Mouse (Mus musculus): ENCODE results near the gene Smco2. TPM values are rescaled to one million over a fixed set of nuclear protein-coding genes. Genes with fewer than 3 reads are reported as not detected.

Gene Smco2
- polyA plus RNA-seq, 1 experiment, result not detected

DNA sequence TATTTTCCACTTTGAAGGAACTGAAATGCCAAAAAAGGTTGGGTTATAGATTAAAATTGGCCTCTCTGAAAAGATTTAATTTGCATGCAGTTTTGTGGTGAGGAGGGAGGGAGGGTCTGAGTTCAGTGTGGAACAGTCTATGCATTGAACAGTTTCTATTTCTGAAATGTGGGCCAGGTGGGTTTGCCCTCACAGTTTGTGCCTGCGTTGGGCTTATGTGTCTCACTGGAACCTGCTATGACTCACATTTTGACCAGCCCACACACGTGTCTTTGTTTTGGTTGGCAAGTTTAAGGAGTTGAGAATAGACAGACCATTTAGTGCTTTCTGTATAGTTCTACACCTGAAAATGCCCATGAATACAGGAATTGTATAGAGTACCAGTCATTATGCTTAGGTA is 44.0 kb downstream of the Smco2 start:
- H3K27me3 ChIP-seq (ENCODE audit: control insufficient read depth, insufficient read depth, low read length), result no peaks in the 10 kb centered on the region
- WGBS, result 48% methylated on average over 2 of the region's 2 CpGs
- H3K27ac ChIP-seq (ENCODE audit: insufficient read depth, low read length), result no peak overlapping the region
- H3K36me3 ChIP-seq (ENCODE audit: control insufficient read depth, insufficient read depth, low read length), result no peaks in the 10 kb centered on the region
- no peak for TF ChIP-seq POLR2A (IDR thresholded peaks at IDR 0.05; ENCODE audit: low read depth, low read length)
- TF ChIP-seq CTCF (IDR thresholded peaks at IDR 0.05; ENCODE audit: extremely low read depth, insufficient read depth, insufficient read length, insufficient replicate concordance), result no peak
- no peak for DNase-seq (ENCODE audit: low read depth in 1 of 2, low spot score in 2 of 2)
- H3K4me3 ChIP-seq (ENCODE audit: extremely low read depth, insufficient read depth, insufficient read length), result no peak overlapping the region
- no peaks in the 10 kb centered on the region for H3K4me1 ChIP-seq (ENCODE audit: control insufficient read depth, insufficient read depth, insufficient read length)

DNA sequence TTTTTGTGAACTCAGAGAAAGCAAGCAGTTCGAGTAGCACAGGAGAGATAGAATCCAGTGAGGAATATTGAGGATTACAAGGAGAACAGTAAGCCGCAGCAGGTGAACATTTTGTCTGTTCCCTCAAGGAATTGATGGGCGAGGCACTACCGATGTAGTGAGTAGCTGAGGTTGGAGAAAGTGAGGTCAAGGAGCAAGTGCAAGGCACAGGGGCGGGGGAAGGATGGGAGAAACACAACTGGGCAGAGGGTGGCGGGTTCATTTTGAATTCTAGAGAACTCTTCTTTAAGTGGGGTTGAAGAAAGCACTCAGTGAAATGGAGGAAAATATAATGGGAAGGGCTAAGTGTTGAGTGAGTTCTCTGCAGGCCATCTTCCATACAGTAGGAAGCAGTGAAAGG is 48.8 kb downstream of the Smco2 start:
- no peak for DNase-seq (ENCODE audit: low read depth in 1 of 2, low spot score in 2 of 2)
- WGBS, result 89% methylated on average over 6 of the region's 6 CpGs
- Histone ChIP-seq H3K27ac (ENCODE audit: insufficient read depth, low read length) (no peak overlapping the region), H3K4me1 (ENCODE audit: control insufficient read depth, insufficient read depth, insufficient read length) (no peaks in the 10 kb centered on the region), H3K36me3 (ENCODE audit: control insufficient read depth, insufficient read depth, low read length) (no peaks in the 10 kb centered on the region), H3K27me3 (ENCODE audit: control insufficient read depth, insufficient read depth, low read length) (no peaks in the 10 kb centered on the region), H3K4me3 (ENCODE audit: extremely low read depth, insufficient read depth, insufficient read length) (no peak overlapping the region)
- no peak for TF ChIP-seq CTCF (IDR thresholded peaks at IDR 0.05; ENCODE audit: extremely low read depth, insufficient read depth, insufficient read length, insufficient replicate concordance)
- no peak for TF ChIP-seq POLR2A (IDR thresholded peaks at IDR 0.05; ENCODE audit: low read depth, low read length)

DNA sequence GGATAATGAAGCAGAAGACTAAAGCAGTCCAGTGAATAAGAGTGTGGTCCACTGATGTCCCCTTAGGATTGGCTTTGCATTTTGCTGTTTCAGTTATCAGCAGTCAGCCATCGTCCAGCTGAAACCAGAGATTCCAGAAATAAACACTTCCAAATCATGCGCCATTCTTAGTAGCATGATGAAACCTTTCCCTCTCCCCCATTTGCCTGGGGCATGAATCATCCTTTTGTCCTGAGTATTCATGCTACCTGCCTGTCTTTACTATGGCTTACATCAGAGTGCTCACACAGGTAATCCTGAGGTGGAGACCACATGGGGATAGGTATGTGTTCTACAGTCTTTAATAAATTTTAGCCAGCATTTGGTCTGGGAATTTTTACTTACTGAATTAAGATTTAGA is 49.7 kb downstream of the Smco2 start:
- Histone ChIP-seq H3K27ac (ENCODE audit: insufficient read depth, low read length) (no peak overlapping the region), H3K27me3 (ENCODE audit: control insufficient read depth, insufficient read depth, low read length) (no peaks in the 10 kb centered on the region), H3K36me3 (ENCODE audit: control insufficient read depth, insufficient read depth, low read length) (no peaks in the 10 kb centered on the region), H3K4me1 (ENCODE audit: control insufficient read depth, insufficient read depth, insufficient read length) (no peaks in the 10 kb centered on the region), H3K4me3 (ENCODE audit: extremely low read depth, insufficient read depth, insufficient read length) (no peak overlapping the region)
- WGBS, result 94% methylated on average over 2 of the region's 2 CpGs
- DNase-seq (ENCODE audit: low read depth in 1 of 2, low spot score in 2 of 2), result no peak
- no peak for TF ChIP-seq CTCF (IDR thresholded peaks at IDR 0.05; ENCODE audit: extremely low read depth, insufficient read depth, insufficient read length, insufficient replicate concordance)
- no peak for TF ChIP-seq POLR2A (IDR thresholded peaks at IDR 0.05; ENCODE audit: low read depth, low read length)

DNA sequence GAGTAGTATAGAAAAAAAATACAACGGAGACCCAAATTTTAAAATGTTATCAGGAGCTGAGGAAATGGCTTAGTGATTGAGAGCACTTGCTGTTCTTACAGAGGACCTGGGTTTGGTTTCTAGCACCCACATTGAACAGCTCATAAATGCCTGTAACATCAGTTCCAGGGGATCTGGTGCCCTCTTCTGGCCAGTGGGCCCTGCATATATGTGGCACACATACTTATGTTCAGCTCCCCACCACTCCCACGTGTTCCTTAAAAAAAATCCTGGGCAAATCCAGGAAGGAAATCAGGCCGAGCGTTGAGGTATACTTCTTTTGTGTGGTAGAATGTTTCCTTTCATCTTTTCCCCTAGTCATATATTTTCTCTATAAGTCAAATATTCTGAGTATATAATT is 52.0 kb downstream of the Smco2 start:
- WGBS, result 89% methylated on average over 4 of the region's 4 CpGs
- no peaks in the 10 kb centered on the region for H3K4me1 ChIP-seq (ENCODE audit: control insufficient read depth, insufficient read depth, insufficient read length)
- H3K4me3 ChIP-seq (ENCODE audit: extremely low read depth, insufficient read depth, insufficient read length), result no peak overlapping the region
- no peaks in the 10 kb centered on the region for H3K36me3 ChIP-seq (ENCODE audit: control insufficient read depth, insufficient read depth, low read length)
- H3K27ac ChIP-seq (ENCODE audit: insufficient read depth, low read length), result no peak overlapping the region
- H3K27me3 ChIP-seq (ENCODE audit: control insufficient read depth, insufficient read depth, low read length), result no peaks in the 10 kb centered on the region
- no peak for DNase-seq (ENCODE audit: low read depth in 1 of 2, low spot score in 2 of 2)
- no peak for TF ChIP-seq CTCF (IDR thresholded peaks at IDR 0.05; ENCODE audit: extremely low read depth, insufficient read depth, insufficient read length, insufficient replicate concordance)
- no peak for TF ChIP-seq POLR2A (IDR thresholded peaks at IDR 0.05; ENCODE audit: low read depth, low read length)

DNA sequence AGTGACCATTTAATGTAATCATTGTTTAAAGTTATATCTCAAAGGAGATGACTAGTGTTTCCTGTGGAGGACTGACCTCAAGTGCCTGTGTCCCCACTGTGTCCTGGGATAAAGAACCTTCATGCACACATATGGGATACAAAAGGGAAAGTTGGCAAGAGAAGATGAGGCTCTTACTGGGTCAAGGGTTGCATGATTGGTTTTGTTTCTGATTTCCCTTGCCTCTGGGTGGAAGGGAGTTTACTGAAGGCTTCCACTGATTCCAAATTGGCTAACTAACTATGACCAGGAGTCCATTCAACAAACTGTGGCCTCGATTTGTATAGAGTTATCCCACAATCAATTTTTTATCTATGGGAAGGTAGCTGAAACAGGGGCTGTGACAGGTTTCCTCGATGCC is 53.7 kb downstream of the Smco2 start:
- H3K27ac ChIP-seq (ENCODE audit: insufficient read depth, low read length), result no peak overlapping the region
- DNase-seq (ENCODE audit: low read depth in 1 of 2, low spot score in 2 of 2), result no peak
- H3K36me3 ChIP-seq (ENCODE audit: control insufficient read depth, insufficient read depth, low read length), result no peaks in the 10 kb centered on the region
- no peak overlapping the region for H3K4me3 ChIP-seq (ENCODE audit: extremely low read depth, insufficient read depth, insufficient read length)
- H3K4me1 ChIP-seq (ENCODE audit: control insufficient read depth, insufficient read depth, insufficient read length), result peaks cover 2% of the 10 kb centered on the region; the same call in 1 of the 2 replicates
- no peaks in the 10 kb centered on the region for H3K27me3 ChIP-seq (ENCODE audit: control insufficient read depth, insufficient read depth, low read length)
- 91% methylated on average over 2 of the region's 2 CpGs for WGBS
- no peak for TF ChIP-seq POLR2A (IDR thresholded peaks at IDR 0.05; ENCODE audit: low read depth, low read length)
- no peak for TF ChIP-seq CTCF (IDR thresholded peaks at IDR 0.05; ENCODE audit: extremely low read depth, insufficient read depth, insufficient read length, insufficient replicate concordance)

DNA sequence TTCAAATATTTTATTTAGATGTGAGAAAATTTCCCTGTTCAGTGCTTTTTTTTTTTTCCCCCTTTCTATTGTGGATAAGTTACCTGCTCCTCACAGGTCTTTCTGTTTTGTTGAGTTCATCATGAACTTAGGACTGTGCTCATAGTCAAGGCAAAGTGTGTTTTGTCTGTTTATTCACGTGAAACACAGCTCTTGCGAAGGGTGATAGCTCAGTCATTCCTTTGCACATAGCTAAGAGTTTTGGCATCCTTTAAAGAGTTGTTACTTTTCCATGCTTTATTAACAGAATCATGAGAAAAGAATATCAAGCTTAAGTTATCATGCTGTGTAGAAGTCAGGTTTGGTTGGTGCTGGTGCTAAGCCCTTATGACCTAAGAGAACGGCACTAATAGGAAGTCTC is 54.8 kb downstream of the Smco2 start:
- no peak for DNase-seq (ENCODE audit: low read depth in 1 of 2, low spot score in 2 of 2)
- 92% methylated on average over 3 of the region's 3 CpGs for WGBS
- no peak overlapping the region for H3K27ac ChIP-seq (ENCODE audit: insufficient read depth, low read length)
- H3K4me3 ChIP-seq (ENCODE audit: extremely low read depth, insufficient read depth, insufficient read length), result no peak overlapping the region
- no peaks in the 10 kb centered on the region for H3K27me3 ChIP-seq (ENCODE audit: control insufficient read depth, insufficient read depth, low read length)
- TF ChIP-seq POLR2A (IDR thresholded peaks at IDR 0.05; ENCODE audit: low read depth, low read length), result no peak
- no peak for TF ChIP-seq CTCF (IDR thresholded peaks at IDR 0.05; ENCODE audit: extremely low read depth, insufficient read depth, insufficient read length, insufficient replicate concordance)
- H3K4me1 ChIP-seq (ENCODE audit: control insufficient read depth, insufficient read depth, insufficient read length), result peaks cover 2% of the 10 kb centered on the region; the same call in 1 of the 2 replicates
- H3K36me3 ChIP-seq (ENCODE audit: control insufficient read depth, insufficient read depth, low read length), result no peaks in the 10 kb centered on the region

DNA sequence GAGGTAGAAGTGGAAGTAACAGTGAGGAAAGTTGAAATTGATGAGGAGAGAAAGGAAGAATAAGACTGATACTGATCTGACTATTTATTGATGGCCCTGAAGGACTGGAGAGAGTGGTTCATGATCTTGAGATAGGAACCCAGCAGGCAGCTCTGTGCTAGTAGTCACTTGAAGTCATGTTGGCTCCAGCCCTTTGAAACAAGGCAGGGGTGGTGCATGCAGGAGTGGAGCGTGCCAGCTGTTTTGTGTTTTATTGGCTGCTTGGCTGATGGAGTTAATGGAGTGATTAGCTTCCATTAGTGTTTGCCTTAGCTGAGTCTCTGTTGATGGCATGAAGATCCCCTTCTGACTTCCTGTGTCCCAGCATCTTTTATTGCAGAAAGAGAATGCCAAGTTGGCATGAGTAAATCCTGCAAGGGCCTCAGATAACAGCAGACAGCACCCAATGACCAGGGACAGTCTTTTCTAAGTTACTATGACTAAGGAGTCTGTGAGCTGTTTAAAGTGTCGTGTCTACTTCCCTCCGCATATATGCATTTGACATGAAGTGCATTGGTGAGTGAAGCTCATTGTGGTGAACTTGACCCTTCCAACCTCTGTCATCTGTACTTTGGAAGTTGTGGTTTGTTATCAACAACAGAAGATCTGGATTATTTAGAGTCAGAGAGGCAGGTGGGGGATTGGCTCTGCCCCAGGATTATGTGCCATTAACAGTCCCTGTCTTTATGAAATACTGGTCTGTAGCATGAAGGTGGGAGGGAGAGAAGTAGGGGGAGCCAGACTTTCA is 56.3 kb downstream of the Smco2 start:
- no peak for TF ChIP-seq CTCF (IDR thresholded peaks at IDR 0.05; ENCODE audit: extremely low read depth, insufficient read depth, insufficient read length, insufficient replicate concordance)
- no peak for TF ChIP-seq POLR2A (IDR thresholded peaks at IDR 0.05; ENCODE audit: low read depth, low read length)
- DNase-seq (ENCODE audit: low read depth in 1 of 2, low spot score in 2 of 2), result no peak
- no peak overlapping the region for H3K4me3 ChIP-seq (ENCODE audit: extremely low read depth, insufficient read depth, insufficient read length)
- no peak overlapping the region for H3K27ac ChIP-seq (ENCODE audit: insufficient read depth, low read length)
- no peaks in the 10 kb centered on the region for H3K36me3 ChIP-seq (ENCODE audit: control insufficient read depth, insufficient read depth, low read length)
- WGBS, result 85% methylated on average over 3 of the region's 3 CpGs
- no peaks in the 10 kb centered on the region for H3K27me3 ChIP-seq (ENCODE audit: control insufficient read depth, insufficient read depth, low read length)
- H3K4me1 ChIP-seq (ENCODE audit: control insufficient read depth, insufficient read depth, insufficient read length), result peaks cover 2% of the 10 kb centered on the region; the same call in 1 of the 2 replicates

Measured in spleen, adult 2 months (tissue).